ENCODE assay signal across 15 mouse cellular contexts in the genomic region with DNA sequence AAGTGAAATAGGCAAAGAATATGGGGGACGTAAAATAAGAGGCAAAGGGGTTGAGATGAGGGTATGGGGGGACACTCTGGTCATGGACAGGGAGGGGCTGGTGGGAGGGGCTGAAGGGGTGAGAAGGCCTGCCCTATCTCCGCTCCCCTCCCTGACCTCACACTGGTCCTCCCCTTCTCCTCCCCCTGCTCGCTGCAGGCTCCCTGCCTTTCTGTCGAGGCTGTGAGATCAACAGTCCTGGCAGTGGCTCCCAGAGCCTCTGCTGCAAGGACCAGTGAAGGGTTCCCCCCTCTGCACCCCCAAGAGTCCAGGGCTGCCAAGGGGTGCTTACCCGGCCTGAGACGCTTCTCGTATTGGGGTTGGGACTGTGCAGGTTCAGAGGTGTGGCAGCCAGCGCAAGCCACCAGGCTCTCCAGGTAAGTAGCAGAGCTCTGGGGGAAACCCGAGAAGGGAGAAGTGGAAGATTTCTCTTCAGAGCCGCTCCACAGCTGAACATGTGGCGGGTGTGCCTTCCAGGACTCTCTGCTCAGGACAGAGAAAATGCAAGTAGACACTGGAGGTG. TPM values are rescaled to one million over a fixed set of nuclear protein-coding genes. Genes with fewer than 3 reads are reported as not detected.
DNase-seq lines count a peak whose midpoint lies in the region; ATAC-seq and TF ChIP-seq lines count a peak whose summit lies in the region.
"Had no signal": no experiment of that assay in that cellular context is flagged by ENCODE, and none has a peak within 500 bp of the region (broad histone marks: within the 10 kb centered on the region; RNA-seq: fewer than 3 reads in every experiment).

No protein-coding gene starts in this region.

- H3K4me2 ChIP-seq in hindbrain, postnatal 0 days (ENCODE audit: low read depth, low read length), result no peak overlapping the region

- H3K9ac ChIP-seq in hindbrain, postnatal 0 days (replicated peaks; ENCODE audit: low read length), result no peak overlapping the region
- H3K9ac ChIP-seq: forebrain, embryonic 13.5 days; liver, embryonic 13.5 days had no signal

- peaks cover 51% of the 10 kb centered on the region for H3K27me3 ChIP-seq in limb, embryonic 10.5 days (ENCODE audit: low read depth, poor library complexity, severe bottlenecking)
- peaks cover 5% of the 10 kb centered on the region; the same call in 1 of the 2 replicates for H3K27me3 ChIP-seq in hindbrain, postnatal 0 days (ENCODE audit: insufficient read depth, low read length)

- peak overlapping the region; percentile 76 for H3K27ac ChIP-seq in layer of hippocampus, adult 2 months
- H3K27ac ChIP-seq in limb, embryonic 10.5 days, result no peak overlapping the region
- H3K27ac ChIP-seq in hindbrain, postnatal 0 days, result no peak overlapping the region
- H3K27ac ChIP-seq: forebrain, embryonic 13.5 days; liver, embryonic 13.5 days had no signal

- H3K4me1 ChIP-seq in limb, embryonic 10.5 days, result peaks cover 37% of the 10 kb centered on the region
- H3K4me1 ChIP-seq in hindbrain, postnatal 0 days (ENCODE audit: insufficient read depth, low read length), result peaks cover 7% of the 10 kb centered on the region; the same call in 1 of the 2 replicates
- H3K4me1 ChIP-seq: forebrain, embryonic 13.5 days had no signal

- H3K4me3 ChIP-seq in layer of hippocampus, adult 2 months, result peak overlapping the region; percentile 14
- peak overlapping the region; percentile 30; the same call in 1 of the 2 replicates for H3K4me3 ChIP-seq in limb, embryonic 10.5 days
- no peak overlapping the region for H3K4me3 ChIP-seq in hindbrain, postnatal 0 days (ENCODE audit: low read length)
- H3K4me3 ChIP-seq: forebrain, embryonic 13.5 days; liver, embryonic 13.5 days had no signal

- H3K9me3 ChIP-seq in limb, embryonic 10.5 days (replicated peaks), result no peaks in the 10 kb centered on the region
- H3K9me3 ChIP-seq in hindbrain, postnatal 0 days (ENCODE audit: low read length), result no peaks in the 10 kb centered on the region
- H3K9me3 ChIP-seq: forebrain, embryonic 13.5 days; liver, embryonic 13.5 days had no signal

- DNase-seq in layer of hippocampus, adult 2 months (ENCODE audit: low spot score in 2 of 2), result no peak
- no peak for DNase-seq in layer of hippocampus, postnatal 10 days (ENCODE audit: low spot score in 2 of 2)
- peak; percentile 18 for DNase-seq in MN1 (ENCODE audit: low spot score)
- DNase-seq in gastrocnemius, postnatal 25 days, result peak; percentile 68
- DNase-seq in limb, embryonic 10.5 days (ENCODE audit: low spot score), result no peak
- no peak for DNase-seq in right cerebral cortex, postnatal 4 days
- no peak for DNase-seq in hindbrain, postnatal 0 days (ENCODE audit: low spot score)
- no peak for DNase-seq in cerebellum, adult 11 months
- DNase-seq: layer of hippocampus, postnatal 36 days; liver, embryonic 13.5 days; midbrain, embryonic 14.5 days had no signal

- no peak for TF ChIP-seq CTCF in layer of hippocampus, adult 2 months (conservative IDR thresholded peaks at IDR 0.05)
- no peak for TF ChIP-seq CTCF in hindbrain, postnatal 0 days (IDR thresholded peaks at IDR 0.05; ENCODE audit: low read depth)

- peaks cover 6% of the 10 kb centered on the region; the same call in 1 of the 2 replicates for H3K36me3 ChIP-seq in limb, embryonic 10.5 days
- H3K36me3 ChIP-seq in hindbrain, postnatal 0 days (ENCODE audit: insufficient read depth, low read length), result no peaks in the 10 kb centered on the region
- H3K36me3 ChIP-seq: liver, embryonic 13.5 days had no signal

- ATAC-seq in hindbrain, postnatal 0 days, result no peak
- ATAC-seq: forebrain, embryonic 13.5 days had no signal

- WGBS in limb, embryonic 10.5 days, result 39% methylated on average over 10 of the region's 11 CpGs
- 41% methylated on average over 10 of the region's 11 CpGs for WGBS in hindbrain, postnatal 0 days

RNA-seq across cellular contexts. Expression of a gene that starts 10.0 kb away (rescaled TPM):
- 10 to 100 TPM; 10.9 to 11.0 TPM for total RNA-seq in layer of hippocampus, adult 2 months (2021)
- total RNA-seq in layer of hippocampus, postnatal 10 days (2021), result 1 to 10 TPM; 4.1 to 4.7 TPM
- 10 to 100 TPM; 38.3 to 50.5 TPM for total RNA-seq in gastrocnemius, postnatal 25 days (2021)
- not detected in 2 replicates for polyA plus RNA-seq in limb, embryonic 10.5 days (2016; fragmentation: Nextera tagmentation; extraction: Ambion mirVana)
- total RNA-seq in hindbrain, postnatal 0 days (2014; rRNA removed), result 3.1 and 4.0 TPM in 2 replicates
- polyA plus RNA-seq in hindbrain, postnatal 0 days (2015; fragmentation: Nextera tagmentation; extraction: Ambion mirVana), result 0.16 and 0.28 TPM in 2 replicates
- total RNA-seq: CH12.LX; granulocyte monocyte progenitor cell, adult 5-6 weeks; neutrophil, adult 5-6 weeks had no signal

RNA-seq across cellular contexts. Expression of a gene that starts 13.4 kb away (rescaled TPM):
- 10 to 100 TPM; 92.0 to 93.2 TPM for total RNA-seq in layer of hippocampus, adult 2 months (2021)
- 10 to 100 TPM; 75.8 to 78.6 TPM for total RNA-seq in layer of hippocampus, postnatal 10 days (2021)
- 1 to 10 TPM; 7.1 to 7.2 TPM for total RNA-seq in gastrocnemius, postnatal 25 days (2021)
- 101 TPM in 2 replicates for polyA plus RNA-seq in limb, embryonic 10.5 days (2016; fragmentation: Nextera tagmentation; extraction: Ambion mirVana)
- total RNA-seq in hindbrain, postnatal 0 days (2014; rRNA removed), result 53.6 and 70.6 TPM in 2 replicates
- 74.2 and 78.2 TPM in 2 replicates for polyA plus RNA-seq in hindbrain, postnatal 0 days (2015; fragmentation: Nextera tagmentation; extraction: Ambion mirVana)

RNA-seq across cellular contexts. Expression of a gene that starts 15.8 kb away (rescaled TPM):
- 10 to 100 TPM; 16.2 to 18.8 TPM for total RNA-seq in layer of hippocampus, adult 2 months (2021)
- total RNA-seq in layer of hippocampus, postnatal 10 days (2021), result 10 to 100 TPM; 11.8 to 14.8 TPM
- 1 to 10 TPM; 5.9 to 7.0 TPM for total RNA-seq in gastrocnemius, postnatal 25 days (2021)
- polyA plus RNA-seq in limb, embryonic 10.5 days (2016; fragmentation: Nextera tagmentation; extraction: Ambion mirVana), result 17.9 and 18.9 TPM in 2 replicates
- 4.9 and 6.1 TPM in 2 replicates for total RNA-seq in hindbrain, postnatal 0 days (2014; rRNA removed)
- polyA plus RNA-seq in hindbrain, postnatal 0 days (2015; fragmentation: Nextera tagmentation; extraction: Ambion mirVana), result 10.4 and 11.8 TPM in 2 replicates

RNA-seq across cellular contexts. Expression of a gene that starts 31.0 kb away (rescaled TPM):
- total RNA-seq in layer of hippocampus, adult 2 months (2021), result 100 to 1,000 TPM; 276 to 305 TPM
- 100 to 1,000 TPM; 231 to 238 TPM for total RNA-seq in layer of hippocampus, postnatal 10 days (2021)
- 1 to 10 TPM in 1 of 2 experiments, under 1 TPM in 1; 0.35 to 1.5 TPM for total RNA-seq in gastrocnemius, postnatal 25 days (2021)
- polyA plus RNA-seq in limb, embryonic 10.5 days (2016; fragmentation: Nextera tagmentation; extraction: Ambion mirVana), result 0.08 TPM in 1 of 2 replicates, not detected in the other
- total RNA-seq in hindbrain, postnatal 0 days (2014; rRNA removed), result 7.5 and 8.1 TPM in 2 replicates
- polyA plus RNA-seq in hindbrain, postnatal 0 days (2015; fragmentation: Nextera tagmentation; extraction: Ambion mirVana), result 7.3 and 7.9 TPM in 2 replicates
- total RNA-seq: CH12.LX; neutrophil, adult 5-6 weeks had no signal

RNA-seq across cellular contexts. Expression of a gene that starts 32.0 kb away (rescaled TPM):
- total RNA-seq in layer of hippocampus, adult 2 months (2021), result 10 to 100 TPM; 46.8 to 55.8 TPM
- 10 to 100 TPM; 32.9 to 34.1 TPM for total RNA-seq in layer of hippocampus, postnatal 10 days (2021)
- 10 to 100 TPM; 37.2 to 43.0 TPM for total RNA-seq in gastrocnemius, postnatal 25 days (2021)
- 21.0 and 21.6 TPM in 2 replicates for polyA plus RNA-seq in limb, embryonic 10.5 days (2016; fragmentation: Nextera tagmentation; extraction: Ambion mirVana)
- total RNA-seq in hindbrain, postnatal 0 days (2014; rRNA removed), result 33.6 and 42.3 TPM in 2 replicates
- polyA plus RNA-seq in hindbrain, postnatal 0 days (2015; fragmentation: Nextera tagmentation; extraction: Ambion mirVana), result 17.9 and 20.0 TPM in 2 replicates

Comparison
In these comparisons a context has a peak if more than half of its experiments do, and no peak if none do; other contexts are left out.
1. DNase-seq: peak in MN1 (single experiment) and gastrocnemius, postnatal 25 days (single experiment); none in layer of hippocampus, adult 2 months (0 of 2), layer of hippocampus, postnatal 10 days (0 of 2), limb, embryonic 10.5 days (single experiment), right cerebral cortex, postnatal 4 days (single experiment), hindbrain, postnatal 0 days (single experiment) and cerebellum, adult 11 months (single experiment).